Mouse (Mus musculus): Measurements from ENCODE around the gene Tubb5.

- TF ChIP-seq CTCF (IDR thresholded peaks at IDR 0.05; ENCODE audit: low read depth) (no peak), EP300 (IDR thresholded peaks at IDR 0.05; ENCODE audit: low read depth) (no peak)
Observed at GRCm38 (mm10) chr17:35785140-35785539, 53.0 kb downstream of the Tubb5 start.

Data from liver, postnatal 0 days (tissue).